Mouse (Mus musculus): ENCODE results near the gene Nsd2. TPM values are rescaled to one million over a fixed set of nuclear protein-coding genes. Genes with fewer than 3 reads are reported as not detected.

The Nsd2 gene
- total RNA-seq, 1 experiment = 39.2 TPM

- TF ChIP-seq HCFC1 (IDR thresholded peaks at IDR 0.05; ENCODE audit: borderline replicate concordance, insufficient read depth, low read length) = no peak
- H3K36me3 ChIP-seq (ENCODE audit: control insufficient read depth, insufficient read depth, low read length, poor library complexity, severe bottlenecking) = peaks cover 17% of the 10 kb centered on the region
- H3K9me3 ChIP-seq (ENCODE audit: control insufficient read depth, insufficient read depth, low read depth, low read length) = no peaks in the 10 kb centered on the region
These were observed 98.9 kb downstream of the Nsd2 start for GRCm38 (mm10) chr5:33919466-33919865.

GRCm38 (mm10) chr5:33920037-33920436 is 99.5 kb downstream of the Nsd2 start:
- Histone ChIP-seq H3K9ac (ENCODE audit: insufficient read depth, low read depth, low read length, poor library complexity, severe bottlenecking) (no peak overlapping the region), H3K27ac (ENCODE audit: insufficient read depth, low read depth, low read length, poor library complexity, severe bottlenecking) (no peak overlapping the region), H3K4me3 (ENCODE audit: insufficient read depth in 1 of 2, low read depth in 1 of 2, low read length in 2 of 2, poor library complexity in 1 of 2, severe bottlenecking in 1 of 2) (no peak overlapping the region), H3K36me3 (ENCODE audit: control insufficient read depth, insufficient read depth, low read length, poor library complexity, severe bottlenecking) (peaks cover 17% of the 10 kb centered on the region), H3K9me3 (ENCODE audit: control insufficient read depth, insufficient read depth, low read depth, low read length) (no peaks in the 10 kb centered on the region), H3K4me1 (ENCODE audit: control insufficient read depth in 2 of 2, insufficient read depth in 2 of 2, low read length in 2 of 2, poor library complexity in 1 of 2) (peaks cover 0 to 16% of the 10 kb centered on the region in 2 experiments; a peak in 2 of 4 replicates)
- no peak for DNase-seq (ENCODE audit: low read depth, low spot score)
- in situ Hi-C loops (cut with MboI; ENCODE audit: low sequenced_read_pairs in 2 of 2, unreplicated experiment in 2 of 2) = no loop called here
- no peak for TF ChIP-seq HCFC1 (IDR thresholded peaks at IDR 0.05; ENCODE audit: borderline replicate concordance, insufficient read depth, low read length)
- TF ChIP-seq ZC3H11A (IDR thresholded peaks at IDR 0.05; ENCODE audit: borderline replicate concordance, low read depth, low read length) = no peak
- TF ChIP-seq ZNF384 (IDR thresholded peaks at IDR 0.05; ENCODE audit: low read depth, low read length) = no peak
- no peak for TF ChIP-seq CHD2 (IDR thresholded peaks at IDR 0.05; ENCODE audit: low read depth, low read length)
- TF ChIP-seq MAFK (IDR thresholded peaks at IDR 0.05; ENCODE audit: insufficient read depth, low read depth, low read length) = no peak

More at GRCm38 (mm10) chr5:33919466-33919865, 98.9 kb downstream of the Nsd2 start:
- H3K9ac ChIP-seq (ENCODE audit: insufficient read depth, low read depth, low read length, poor library complexity, severe bottlenecking) = no peak overlapping the region
- no peak for DNase-seq (ENCODE audit: low read depth, low spot score)
- H3K4me1 ChIP-seq (ENCODE audit: control insufficient read depth in 2 of 2, insufficient read depth in 2 of 2, low read length in 2 of 2, poor library complexity in 1 of 2) = peaks cover 0 to 16% of the 10 kb centered on the region in 2 experiments; a peak in 2 of 4 replicates
- in situ Hi-C loops (cut with MboI; ENCODE audit: low sequenced_read_pairs in 2 of 2, unreplicated experiment in 2 of 2) = no loop called here
- no peak overlapping the region for H3K4me3 ChIP-seq (ENCODE audit: insufficient read depth in 1 of 2, low read depth in 1 of 2, low read length in 2 of 2, poor library complexity in 1 of 2, severe bottlenecking in 1 of 2)
- H3K27ac ChIP-seq (ENCODE audit: insufficient read depth, low read depth, low read length, poor library complexity, severe bottlenecking) = no peak overlapping the region

GRCm38 (mm10) chr5:33920924-33921323 is 100.4 kb downstream of the Nsd2 start:
- Histone ChIP-seq H3K4me3 (ENCODE audit: insufficient read depth in 1 of 2, low read depth in 1 of 2, low read length in 2 of 2, poor library complexity in 1 of 2, severe bottlenecking in 1 of 2) (no peak overlapping the region), H3K4me1 (ENCODE audit: control insufficient read depth in 2 of 2, insufficient read depth in 2 of 2, low read length in 2 of 2, poor library complexity in 1 of 2) (peaks cover 0 to 16% of the 10 kb centered on the region in 2 experiments; a peak in 2 of 4 replicates)

GRCm38 (mm10) chr5:33921486-33922235 is 101.1 kb downstream of the Nsd2 start:
- H3K4me1 ChIP-seq (ENCODE audit: control insufficient read depth in 2 of 2, insufficient read depth in 2 of 2, low read length in 2 of 2, poor library complexity in 1 of 2) = peaks cover 0 to 16% of the 10 kb centered on the region in 2 experiments; a peak in 2 of 4 replicates
- H3K9ac ChIP-seq (ENCODE audit: insufficient read depth, low read depth, low read length, poor library complexity, severe bottlenecking) = no peak overlapping the region
- no peak for DNase-seq (ENCODE audit: low read depth, low spot score)
- H3K4me3 ChIP-seq (ENCODE audit: insufficient read depth in 1 of 2, low read depth in 1 of 2, low read length in 2 of 2, poor library complexity in 1 of 2, severe bottlenecking in 1 of 2) = no peak overlapping the region
- in situ Hi-C loops (cut with MboI; ENCODE audit: low sequenced_read_pairs in 2 of 2, unreplicated experiment in 2 of 2) = no loop called here
- H3K27ac ChIP-seq (ENCODE audit: insufficient read depth, low read depth, low read length, poor library complexity, severe bottlenecking) = no peak overlapping the region
- no peaks in the 10 kb centered on the region for H3K9me3 ChIP-seq (ENCODE audit: control insufficient read depth, insufficient read depth, low read depth, low read length)
- TF ChIP-seq MAFK (IDR thresholded peaks at IDR 0.05; ENCODE audit: insufficient read depth, low read depth, low read length) (no peak), CHD2 (IDR thresholded peaks at IDR 0.05; ENCODE audit: low read depth, low read length) (no peak), ZC3H11A (IDR thresholded peaks at IDR 0.05; ENCODE audit: borderline replicate concordance, low read depth, low read length) (no peak), ZNF384 (IDR thresholded peaks at IDR 0.05; ENCODE audit: low read depth, low read length) (no peak), HCFC1 (IDR thresholded peaks at IDR 0.05; ENCODE audit: borderline replicate concordance, insufficient read depth, low read length) (no peak)
- H3K36me3 ChIP-seq (ENCODE audit: control insufficient read depth, insufficient read depth, low read length, poor library complexity, severe bottlenecking) = peaks cover 19% of the 10 kb centered on the region

More at GRCm38 (mm10) chr5:33920924-33921323, 100.4 kb downstream of the Nsd2 start:
- in situ Hi-C loops (cut with MboI; ENCODE audit: low sequenced_read_pairs in 2 of 2, unreplicated experiment in 2 of 2) = no loop called here
- Histone ChIP-seq H3K36me3 (ENCODE audit: control insufficient read depth, insufficient read depth, low read length, poor library complexity, severe bottlenecking) (peaks cover 17% of the 10 kb centered on the region), H3K27ac (ENCODE audit: insufficient read depth, low read depth, low read length, poor library complexity, severe bottlenecking) (no peak overlapping the region), H3K9me3 (ENCODE audit: control insufficient read depth, insufficient read depth, low read depth, low read length) (no peaks in the 10 kb centered on the region), H3K9ac (ENCODE audit: insufficient read depth, low read depth, low read length, poor library complexity, severe bottlenecking) (no peak overlapping the region)
- no peak for DNase-seq (ENCODE audit: low read depth, low spot score)
- TF ChIP-seq ZNF384 (IDR thresholded peaks at IDR 0.05; ENCODE audit: low read depth, low read length) = no peak
- TF ChIP-seq MAFK (IDR thresholded peaks at IDR 0.05; ENCODE audit: insufficient read depth, low read depth, low read length) = no peak
- no peak for TF ChIP-seq ZC3H11A (IDR thresholded peaks at IDR 0.05; ENCODE audit: borderline replicate concordance, low read depth, low read length)
- no peak for TF ChIP-seq HCFC1 (IDR thresholded peaks at IDR 0.05; ENCODE audit: borderline replicate concordance, insufficient read depth, low read length)
- TF ChIP-seq CHD2 (IDR thresholded peaks at IDR 0.05; ENCODE audit: low read depth, low read length) = no peak

Data from ES-E14 (cell line).